Mouse (Mus musculus) CD4-positive, CD25-positive, alpha-beta regulatory T cell, adult 9 weeks (primary cell): ENCODE measurements around the gene Olfr311. TPM values are rescaled to one million over a fixed set of nuclear protein-coding genes. Genes with fewer than 3 reads are reported as not detected.

ENCODE experiments used
- polyA plus RNA-seq: library from polyadenylated mRNA; unstranded; fragments of 100-300 nt; shearing (Covaris generic); gene quantifications from one replicate; pipeline ENCODE4 v1.2.1, GENCODE M21; 2017

The Olfr311 gene
- polyA plus RNA-seq: not detected

GRCm38 (mm10) chr11:58838951-58839350 lies at the start of gene Olfr311:
Olfr311 (plus strand) TSS chr11:58839251.

GRCm38 (mm10) chr11:58801558-58802228 lies 37.4 kb upstream of the Olfr311 start, which contains the start of gene Fam183b:
Fam183b (minus strand) TSS chr11:58801960.

DNA sequence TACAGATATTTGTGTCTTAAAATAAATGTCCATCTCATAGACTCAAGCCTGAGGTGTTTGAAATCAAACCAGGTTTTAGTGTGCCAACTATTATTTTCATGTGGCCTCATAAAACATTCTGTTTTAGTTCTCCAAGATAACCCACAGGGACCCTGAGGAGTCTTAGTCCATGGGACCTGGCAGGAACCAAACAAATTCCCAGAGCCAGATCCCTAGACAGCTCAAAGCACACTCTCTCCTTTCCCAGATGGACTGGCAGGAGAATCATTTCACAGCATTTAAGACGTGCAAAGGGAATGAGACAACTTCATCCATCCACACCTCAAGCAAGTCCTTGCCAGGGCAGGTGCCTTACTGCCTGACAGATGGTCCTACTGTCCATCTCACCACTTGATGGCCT lies 24.4 kb upstream of the Olfr311 start, which contains the start of gene Olfr313:
Gene Olfr313 (plus strand): TSS at position 301 of the 400 bp plus-strand sequence.

DNA sequence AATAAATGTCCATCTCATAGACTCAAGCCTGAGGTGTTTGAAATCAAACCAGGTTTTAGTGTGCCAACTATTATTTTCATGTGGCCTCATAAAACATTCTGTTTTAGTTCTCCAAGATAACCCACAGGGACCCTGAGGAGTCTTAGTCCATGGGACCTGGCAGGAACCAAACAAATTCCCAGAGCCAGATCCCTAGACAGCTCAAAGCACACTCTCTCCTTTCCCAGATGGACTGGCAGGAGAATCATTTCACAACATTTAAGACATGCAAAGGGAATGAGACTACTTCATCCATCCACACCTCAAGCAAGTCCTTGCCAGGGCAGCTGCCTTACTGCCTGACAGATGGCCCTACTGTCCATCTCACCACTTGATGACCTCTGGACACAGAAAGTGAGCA lies 10.1 kb upstream of the Olfr311 start, which contains the start of gene Olfr312:
Gene Olfr312 (plus strand): TSS at position 301 of the 400 bp plus-strand sequence.

GRCm38 (mm10) chr11:58846919-58847461 lies 7.9 kb downstream of the Olfr311 start, which contains the start of gene Gm12258:
Gm12258 (plus strand) TSS chr11:58847158.

GRCm38 (mm10) chr11:58867039-58867953 lies 28.2 kb downstream of the Olfr311 start, which contains the start of gene 2810021J22Rik:
2810021J22Rik (plus strand) TSS chr11:58867216.

Other genes with a start within 250 kb of the Olfr311 start
- not detected for gene Olfr324, start 244.1 kb upstream of the Olfr311 start, polyA plus RNA-seq
- not detected for gene 2210407C18Rik, start 223.2 kb upstream of the Olfr311 start, polyA plus RNA-seq
- not detected for gene Olfr323, start 208.8 kb upstream of the Olfr311 start, polyA plus RNA-seq
- not detected for gene Trim58, start 198.8 kb upstream of the Olfr311 start, polyA plus RNA-seq
- not detected for gene Olfr322, start 180.5 kb upstream of the Olfr311 start, polyA plus RNA-seq
- not detected for gene Olfr320, start 158.2 kb upstream of the Olfr311 start, polyA plus RNA-seq
- not detected for gene Olfr319, start 140.1 kb upstream of the Olfr311 start, polyA plus RNA-seq
- gene Olfr318, start 115.2 kb upstream of the Olfr311 start, polyA plus RNA-seq: 0.09 TPM
- gene Olfr317, start 100.0 kb upstream of the Olfr311 start, polyA plus RNA-seq: not detected
- gene Olfr316, start 86.5 kb upstream of the Olfr311 start, polyA plus RNA-seq: not detected
- gene Olfr315, start 66.1 kb upstream of the Olfr311 start, polyA plus RNA-seq: not detected
- 0.10 TPM for gene Olfr314, start 56.3 kb upstream of the Olfr311 start, polyA plus RNA-seq
- gene Fam183b, start 37.3 kb upstream of the Olfr311 start, polyA plus RNA-seq: not detected
- gene Olfr313, start 24.3 kb upstream of the Olfr311 start, polyA plus RNA-seq: not detected
- not detected for gene Olfr312, start 10.0 kb upstream of the Olfr311 start, polyA plus RNA-seq
- 10.2 TPM for gene Gm12258, start 7.9 kb downstream of the Olfr311 start, polyA plus RNA-seq
- 14.1 TPM for gene 2810021J22Rik, start 28.0 kb downstream of the Olfr311 start, polyA plus RNA-seq
- gene Zfp39, start 65.0 kb downstream of the Olfr311 start, polyA plus RNA-seq: 12.8 TPM
- gene Btnl10, start 78.7 kb downstream of the Olfr311 start, polyA plus RNA-seq: not detected
- 12.4 TPM for gene Rnf187, start 99.7 kb downstream of the Olfr311 start, polyA plus RNA-seq
- 25.7 TPM for gene Hist3h2ba, start 109.7 kb downstream of the Olfr311 start, polyA plus RNA-seq
- 18.3 TPM for gene Hist3h2a, start 115.4 kb downstream of the Olfr311 start, polyA plus RNA-seq
- gene Trim17, start 115.4 kb downstream of the Olfr311 start, polyA plus RNA-seq: 0.45 TPM
- 25.0 TPM for gene Trim11, start 138.8 kb downstream of the Olfr311 start, polyA plus RNA-seq